Mouse (Mus musculus) midbrain, embryonic 14.5 days (tissue): ENCODE measurements around the gene 2410137M14Rik. TPM values are rescaled to one million over a fixed set of nuclear protein-coding genes. Genes with fewer than 3 reads are reported as not detected.
"Not testable (repeated sequence)": the region's sequence is repeated elsewhere in the genome, so short reads cannot be mapped to it uniquely, and the experiment has no call there.

ENCODE experiments used
- ATAC-seq: fragments of 200-750 bp; cut with Nextera tagmentation; 2 replicates; pipeline ENCODE4 v1.8.0; 2017; ENCODE audit warnings: moderate number of reproducible peaks, moderate library complexity; ENCODE audit not compliant: low FRiP score, low TSS enrichment
- DNase-seq: peaks from one replicate; pipeline ENCODE4 v3.0.0-alpha.2; 2015
- H3K27ac ChIP-seq: fragments of 300-500 bp; sonication (generic); replicated peaks from 2 replicates; pipeline ENCODE4 v1.5.1; 2014; ENCODE audit warnings: mild to moderate bottlenecking, low read depth, low read length, moderate library complexity
- H3K27me3 ChIP-seq: fragments of 300-500 bp; sonication (generic); 2 replicates; pipeline ENCODE4 v1.6.1; 2014; ENCODE audit warnings: low read length, control low read depth, mixed read lengths; ENCODE audit not compliant: control insufficient read depth, insufficient read depth
- H3K36me3 ChIP-seq: fragments of 300-500 bp; sonication (generic); 2 replicates; pipeline ENCODE4 v1.6.1; 2014; ENCODE audit warnings: low read length, control low read depth; ENCODE audit not compliant: control insufficient read depth, insufficient read depth
- H3K4me1 ChIP-seq: fragments of 300-500 bp; sonication (generic); 2 replicates; pipeline ENCODE4 v1.6.1; 2014; ENCODE audit warnings: mild to moderate bottlenecking, antibody characterized with exemption, low read length, control low read depth; ENCODE audit not compliant: control insufficient read depth, insufficient read depth
- H3K4me2 ChIP-seq: fragments of 300-500 bp; sonication (generic); 2 replicates; pipeline ENCODE4 v1.6.1; 2014; ENCODE audit warnings: mild to moderate bottlenecking, low read length, moderate library complexity
- H3K4me3 ChIP-seq: fragments of 300-500 bp; sonication (generic); replicated peaks from 2 replicates; pipeline ENCODE4 v1.5.1; 2014; ENCODE audit warnings: low read depth, low read length
- H3K9ac ChIP-seq: fragments of 300-500 bp; sonication (generic); replicated peaks from 2 replicates; pipeline ENCODE4 v1.6.1; 2014; ENCODE audit warnings: mild to moderate bottlenecking, low read length, moderate library complexity
- H3K9me3 ChIP-seq: fragments of 300-500 bp; sonication (generic); 2 replicates; pipeline ENCODE4 v1.6.1; 2016; ENCODE audit warnings: low read length, control low read depth, mixed read lengths; ENCODE audit not compliant: control insufficient read depth
- WGBS: fragments of 180-500 bp; shearing (Covaris S2); extraction: QIAGEN DNeasy Blood & Tissue Kit; methylation state at CpG from one replicate; pipeline ENCODE4 v1.1.7; 2014; 5-methylcytosine and 5-hydroxymethylcytosine counted together
- polyA plus RNA-seq: library from polyadenylated mRNA; unstranded; fragments of >200 nt; fragmentation: Nextera tagmentation; extraction: Ambion mirVana; gene quantifications from 2 replicates; pipeline ENCODE4 v1.2.1, GENCODE M21; 2014

2410137M14Rik gene
- polyA plus RNA-seq, 1 experiment from 2014 or later: 0.32 TPM

GRCm38 (mm10) chr17:37000863-37001262 lies 19.8 kb upstream of the 2410137M14Rik start, which contains the start of gene Zfp57:
Gene Zfp57, plus strand, starts transcription at chr17:37001163.
- Histone ChIP-seq H3K4me1 (peaks cover 8% of the 10 kb centered on the region; the same call in 1 of the 2 replicates), H3K27me3 (no peaks in the 10 kb centered on the region), H3K4me3 (peak within 1 kb of the TSS; percentile 78), H3K9ac (0 out of 2 replicates have a peak within 1 kb of the TSS, but pooled peaks have one; percentile 98), H3K27ac (peak within 1 kb of the TSS; percentile 95; the same call in 1 of the 2 replicates), H3K4me2 (peak within 1 kb of the TSS; percentile 57), H3K9me3 (no peaks in the 10 kb centered on the region), H3K36me3 (peaks cover 11% of the 10 kb centered on the region)
- 96% methylated on average over 7 of the region's 7 CpGs for WGBS
- ATAC-seq: no peak
- no peak for DNase-seq

DNA sequence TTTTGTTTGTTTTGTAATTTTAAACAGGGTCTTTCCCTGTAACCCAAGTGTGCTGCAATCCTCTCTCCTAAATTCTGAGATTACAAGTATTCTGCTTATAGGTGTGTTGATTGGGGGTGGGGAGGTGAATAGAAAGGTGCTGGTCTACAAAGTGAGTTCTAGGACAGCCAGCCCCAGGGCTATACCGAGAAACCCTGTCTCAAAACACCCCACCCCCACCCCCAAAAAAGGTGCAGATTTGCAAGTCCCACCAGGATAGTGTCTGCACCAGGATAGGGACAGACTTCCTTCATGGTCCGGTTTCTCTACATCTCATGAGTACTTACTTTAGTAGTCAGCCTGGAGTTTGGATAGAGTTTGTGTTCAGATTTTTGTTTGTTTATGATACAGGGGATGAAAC lies 17.4 kb upstream of the 2410137M14Rik start:
- no peaks in the 10 kb centered on the region for H3K9me3 ChIP-seq
- DNase-seq: no peak
- no peak overlapping the region for H3K9ac ChIP-seq
- H3K4me2 ChIP-seq: no peak overlapping the region
- no peak overlapping the region for H3K27ac ChIP-seq
- 83% methylated on average over 2 of the region's 2 CpGs for WGBS
- no peaks in the 10 kb centered on the region for H3K36me3 ChIP-seq
- no peaks in the 10 kb centered on the region for H3K27me3 ChIP-seq
- no peak for ATAC-seq
- no peak overlapping the region for H3K4me3 ChIP-seq
- H3K4me1 ChIP-seq: no peaks in the 10 kb centered on the region

DNA sequence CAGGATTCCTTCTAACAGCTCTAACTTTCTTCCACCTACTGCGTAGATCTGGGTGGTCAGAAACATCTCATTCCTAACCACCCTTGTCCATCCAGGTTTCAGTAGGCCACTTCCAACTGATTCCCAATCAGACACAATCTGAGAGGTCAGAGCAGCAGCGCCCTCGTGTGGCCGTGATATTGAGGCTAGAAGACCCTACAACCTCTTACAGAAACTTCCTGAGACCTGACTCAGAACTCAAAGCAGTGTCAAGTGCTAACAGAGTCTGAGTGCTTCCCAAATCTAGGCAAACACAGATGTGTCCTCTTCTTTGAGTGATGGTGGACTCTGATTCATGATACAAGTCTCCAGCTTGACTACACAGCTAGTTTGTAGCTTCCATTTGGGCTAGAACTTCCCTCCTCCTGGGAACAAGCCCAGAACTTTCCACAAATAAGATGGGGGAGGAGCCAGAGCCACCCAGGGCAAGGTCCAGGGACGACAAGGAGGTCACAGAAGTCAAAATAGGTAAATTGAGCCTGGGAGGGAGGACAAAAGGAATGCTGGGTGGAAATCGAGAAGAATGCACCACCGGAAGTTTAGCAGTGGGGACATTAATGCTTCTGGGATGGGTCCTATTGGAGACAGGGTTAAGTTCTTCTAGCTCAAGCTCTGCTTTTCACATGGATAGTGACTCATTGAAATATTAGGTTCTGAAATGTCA lies 16.1 kb upstream of the 2410137M14Rik start:
- no peak for ATAC-seq
- DNase-seq: peak; percentile 91
- Histone ChIP-seq H3K27me3 (no peaks in the 10 kb centered on the region), H3K4me2 (no peak overlapping the region), H3K4me1 (no peaks in the 10 kb centered on the region), H3K9me3 (no peaks in the 10 kb centered on the region), H3K27ac (no peak overlapping the region), H3K36me3 (no peaks in the 10 kb centered on the region), H3K4me3 (no peak overlapping the region), H3K9ac (no peak overlapping the region)
- WGBS: 28% methylated on average over 7 of the region's 7 CpGs

GRCm38 (mm10) chr17:36995448-36995847 lies 14.4 kb upstream of the 2410137M14Rik start:
- no peak for ATAC-seq
- no peak overlapping the region for H3K27ac ChIP-seq
- DNase-seq: no peak
- no peaks in the 10 kb centered on the region for H3K36me3 ChIP-seq
- H3K9ac ChIP-seq: no peak overlapping the region
- H3K4me2 ChIP-seq: no peak overlapping the region
- no peak overlapping the region for H3K4me3 ChIP-seq
- H3K27me3 ChIP-seq: no peaks in the 10 kb centered on the region
- H3K9me3 ChIP-seq: no peaks in the 10 kb centered on the region
- no peaks in the 10 kb centered on the region for H3K4me1 ChIP-seq
- 48% methylated on average over 3 of the region's 3 CpGs for WGBS

- Histone ChIP-seq H3K9me3 (no peaks in the 10 kb centered on the region), H3K9ac (no peak overlapping the region), H3K4me2 (no peak overlapping the region), H3K4me1 (no peaks in the 10 kb centered on the region), H3K27me3 (peaks cover 2% of the 10 kb centered on the region; the same call in 1 of the 2 replicates), H3K27ac (no peak overlapping the region), H3K36me3 (no peaks in the 10 kb centered on the region), H3K4me3 (no peak overlapping the region)
- 82% methylated on average over 2 of the region's 2 CpGs for WGBS
- DNase-seq (no peak), ATAC-seq (no peak)
Measured at GRCm38 (mm10) chr17:36994528-36994927, 13.5 kb upstream of the 2410137M14Rik start.

DNA sequence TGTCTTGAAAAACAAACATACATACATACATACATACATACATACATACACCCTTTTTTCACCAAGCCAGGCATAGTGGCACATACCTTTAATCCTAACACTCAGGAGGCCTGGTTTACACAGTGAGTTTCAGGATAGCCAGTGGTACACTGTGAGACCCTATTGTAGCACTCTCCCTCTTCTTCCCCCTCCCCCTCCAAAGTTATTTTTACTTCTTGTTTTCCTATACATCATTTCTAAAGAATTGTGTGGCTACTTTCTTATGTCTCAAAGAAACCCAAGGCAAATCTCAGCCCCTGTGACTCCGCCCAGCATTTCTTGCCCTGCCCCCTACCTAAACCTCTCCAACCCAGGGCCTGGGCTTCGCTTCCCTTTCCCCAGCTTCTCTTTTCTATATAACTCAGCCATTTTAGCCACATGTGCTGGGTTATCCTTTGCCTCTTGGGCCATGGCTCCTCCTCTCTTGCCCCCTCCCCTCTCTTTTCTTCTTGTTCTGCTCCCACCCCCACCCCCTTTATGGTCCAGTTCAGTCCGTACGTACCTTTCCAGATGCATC lies 12.8 kb upstream of the 2410137M14Rik start:
- no peaks in the 10 kb centered on the region for H3K9me3 ChIP-seq
- no peaks in the 10 kb centered on the region for H3K36me3 ChIP-seq
- no peak overlapping the region for H3K27ac ChIP-seq
- H3K4me2 ChIP-seq: no peak overlapping the region
- no peak overlapping the region for H3K9ac ChIP-seq
- H3K27me3 ChIP-seq: peaks cover 6% of the 10 kb centered on the region; the same call in 1 of the 2 replicates
- H3K4me3 ChIP-seq: no peak overlapping the region
- WGBS: 90% methylated on average over 4 of the region's 4 CpGs
- no peak for ATAC-seq
- DNase-seq: no peak
- H3K4me1 ChIP-seq: no peaks in the 10 kb centered on the region

GRCm38 (mm10) chr17:36992336-36993104 lies 11.5 kb upstream of the 2410137M14Rik start:
- Histone ChIP-seq H3K4me3 (no peak overlapping the region), H3K27me3 (peaks cover 6% of the 10 kb centered on the region; the same call in 1 of the 2 replicates), H3K9ac (no peak overlapping the region), H3K36me3 (no peaks in the 10 kb centered on the region), H3K4me2 (no peak overlapping the region), H3K27ac (no peak overlapping the region), H3K9me3 (no peaks in the 10 kb centered on the region), H3K4me1 (no peaks in the 10 kb centered on the region)
- no peak for ATAC-seq
- DNase-seq: no peak
- WGBS: 80% methylated on average over 3 of the region's 3 CpGs

DNA sequence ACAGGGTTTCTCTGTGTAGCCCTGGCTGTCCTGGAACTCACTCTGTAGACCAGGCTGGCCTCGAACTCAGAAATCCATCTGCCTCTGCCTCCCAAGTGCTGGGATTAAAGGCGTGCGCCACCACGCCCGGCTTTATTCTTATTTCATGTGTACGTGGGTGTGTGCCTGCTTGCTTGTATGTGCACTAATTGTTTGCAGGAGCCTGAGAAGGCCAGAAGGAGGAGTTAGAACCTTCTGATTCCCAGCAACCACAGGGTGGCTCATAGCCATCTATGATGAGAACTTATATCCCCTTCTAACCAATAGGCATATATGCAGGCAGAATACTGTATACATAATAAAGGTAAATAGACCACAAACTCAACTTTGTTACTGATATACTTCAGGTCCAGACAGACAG lies 9.6 kb upstream of the 2410137M14Rik start:
- H3K27ac ChIP-seq, H3K9me3 ChIP-seq, H3K9ac ChIP-seq, H3K4me3 ChIP-seq, H3K4me2 ChIP-seq, H3K36me3 ChIP-seq, ATAC-seq, DNase-seq, H3K4me1 ChIP-seq, H3K27me3 ChIP-seq: not testable (repeated sequence)
- WGBS: 91% methylated on average over 6 of the region's 6 CpGs
